Mouse (Mus musculus): ENCODE data around the gene Cux2. TPM values are rescaled to one million over a fixed set of nuclear protein-coding genes. Genes with fewer than 3 reads are reported as not detected.

The Cux2 gene
- polyA plus RNA-seq, 1 experiment from 2014 or later, result 8.0 TPM

GRCm38 (mm10) chr5:121833159-121833558 lies 216.7 kb downstream of the Cux2 start:
- Histone ChIP-seq H3K4me1 (peaks cover 81% of the 10 kb centered on the region), H3K27ac (peak overlapping the region; percentile 74), H3K27me3 (ENCODE audit: insufficient read depth, poor library complexity, severe bottlenecking) (peaks cover 20% of the 10 kb centered on the region), H3K9me3 (no peaks in the 10 kb centered on the region), H3K36me3 (peaks cover 17% of the 10 kb centered on the region), H3K4me3 (peak overlapping the region; percentile 91)
- DNase-seq (ENCODE audit: low spot score), result no peak
- WGBS, result 93% methylated on average over 2 of the region's 2 CpGs

- no peak for DNase-seq (ENCODE audit: low spot score)
- WGBS, result 70% methylated on average over 6 of the region's 6 CpGs
- Histone ChIP-seq H3K27me3 (ENCODE audit: insufficient read depth, poor library complexity, severe bottlenecking) (peaks cover 26% of the 10 kb centered on the region), H3K36me3 (peaks cover 23% of the 10 kb centered on the region), H3K9me3 (no peaks in the 10 kb centered on the region), H3K4me1 (peaks cover 76% of the 10 kb centered on the region), H3K4me3 (no peak overlapping the region), H3K27ac (peak overlapping the region; percentile 74)
Observed at GRCm38 (mm10) chr5:121832376-121833155, 217.3 kb downstream of the Cux2 start.

- peaks cover 29% of the 10 kb centered on the region for H3K27me3 ChIP-seq (ENCODE audit: insufficient read depth, poor library complexity, severe bottlenecking)
- no peak overlapping the region for H3K27ac ChIP-seq
- 84% methylated on average over 6 of the region's 6 CpGs for WGBS
- H3K9me3 ChIP-seq, result no peaks in the 10 kb centered on the region
- peaks cover 38% of the 10 kb centered on the region for H3K36me3 ChIP-seq
- H3K4me3 ChIP-seq, result no peak overlapping the region
- no peak for DNase-seq (ENCODE audit: low spot score)
- peaks cover 68% of the 10 kb centered on the region for H3K4me1 ChIP-seq
Observed at GRCm38 (mm10) chr5:121831002-121831601, 218.8 kb downstream of the Cux2 start.

GRCm38 (mm10) chr5:121828491-121829432 lies 221.1 kb downstream of the Cux2 start:
- no peaks in the 10 kb centered on the region for H3K9me3 ChIP-seq
- peaks cover 57% of the 10 kb centered on the region for H3K36me3 ChIP-seq
- peaks cover 54% of the 10 kb centered on the region for H3K4me1 ChIP-seq
- DNase-seq (ENCODE audit: low spot score), result no peak
- peaks cover 29% of the 10 kb centered on the region for H3K27me3 ChIP-seq (ENCODE audit: insufficient read depth, poor library complexity, severe bottlenecking)
- 21% methylated on average over 82 of the region's 82 CpGs for WGBS
- H3K4me3 ChIP-seq, result peak overlapping the region; percentile 60
- H3K27ac ChIP-seq, result peak overlapping the region; percentile 62

- Histone ChIP-seq H3K9me3 (no peaks in the 10 kb centered on the region), H3K27me3 (ENCODE audit: insufficient read depth, poor library complexity, severe bottlenecking) (peaks cover 29% of the 10 kb centered on the region), H3K36me3 (peaks cover 55% of the 10 kb centered on the region), H3K4me3 (peak overlapping the region; percentile 60), H3K27ac (no peak overlapping the region), H3K4me1 (peaks cover 53% of the 10 kb centered on the region)
- 81% methylated on average over 4 of the region's 4 CpGs for WGBS
- DNase-seq (ENCODE audit: low spot score), result no peak
Observed at GRCm38 (mm10) chr5:121827876-121828275, 222.0 kb downstream of the Cux2 start.

- Histone ChIP-seq H3K27ac (no peak overlapping the region), H3K4me1 (peaks cover 53% of the 10 kb centered on the region), H3K27me3 (ENCODE audit: insufficient read depth, poor library complexity, severe bottlenecking) (peaks cover 29% of the 10 kb centered on the region), H3K4me3 (no peak overlapping the region), H3K9me3 (no peaks in the 10 kb centered on the region), H3K36me3 (peaks cover 66% of the 10 kb centered on the region)
- WGBS, result 91% methylated on average over 3 of the region's 3 CpGs
- peak; percentile 72 for DNase-seq (ENCODE audit: low spot score)
Observed at GRCm38 (mm10) chr5:121825606-121826005, 224.3 kb downstream of the Cux2 start.

- Histone ChIP-seq H3K27me3 (ENCODE audit: insufficient read depth, poor library complexity, severe bottlenecking) (peaks cover 18% of the 10 kb centered on the region), H3K9me3 (no peaks in the 10 kb centered on the region), H3K4me3 (0 out of 2 replicates have a peak overlapping the region, but pooled peaks have one; percentile 0), H3K4me1 (peaks cover 60% of the 10 kb centered on the region), H3K36me3 (peaks cover 78% of the 10 kb centered on the region), H3K27ac (peak overlapping the region; percentile 74; the same call in 1 of the 2 replicates)
- DNase-seq (ENCODE audit: low spot score), result no peak
- WGBS, result 58% methylated on average over 4 of the region's 4 CpGs
Observed at GRCm38 (mm10) chr5:121824121-121824520, 225.8 kb downstream of the Cux2 start.

- 93% methylated on average over 1 of the region's 1 CpGs for WGBS
- H3K36me3 ChIP-seq, result peaks cover 79% of the 10 kb centered on the region
- H3K4me1 ChIP-seq, result peaks cover 55% of the 10 kb centered on the region
- peaks cover 14% of the 10 kb centered on the region for H3K27me3 ChIP-seq (ENCODE audit: insufficient read depth, poor library complexity, severe bottlenecking)
- no peaks in the 10 kb centered on the region for H3K9me3 ChIP-seq
- DNase-seq (ENCODE audit: low spot score), result peak; percentile 66
- no peak overlapping the region for H3K4me3 ChIP-seq
- peak overlapping the region; percentile 74; the same call in 1 of the 2 replicates for H3K27ac ChIP-seq
Observed at GRCm38 (mm10) chr5:121823668-121824067, 226.2 kb downstream of the Cux2 start.

- Histone ChIP-seq H3K27ac (no peak overlapping the region), H3K9me3 (no peaks in the 10 kb centered on the region), H3K4me1 (peaks cover 48% of the 10 kb centered on the region), H3K27me3 (ENCODE audit: insufficient read depth, poor library complexity, severe bottlenecking) (peaks cover 6% of the 10 kb centered on the region), H3K36me3 (peaks cover 79% of the 10 kb centered on the region), H3K4me3 (no peak overlapping the region)
- DNase-seq (ENCODE audit: low spot score), result peak; percentile 72
- 79% methylated on average over 7 of the region's 7 CpGs for WGBS
Observed at GRCm38 (mm10) chr5:121822786-121823505, 227.0 kb downstream of the Cux2 start.

- no peak overlapping the region for H3K4me3 ChIP-seq
- H3K4me1 ChIP-seq, result peaks cover 52% of the 10 kb centered on the region
- H3K27me3 ChIP-seq (ENCODE audit: insufficient read depth, poor library complexity, severe bottlenecking), result no peaks in the 10 kb centered on the region
- H3K9me3 ChIP-seq, result no peaks in the 10 kb centered on the region
- DNase-seq (ENCODE audit: low spot score), result no peak
- H3K36me3 ChIP-seq, result peaks cover 79% of the 10 kb centered on the region
- H3K27ac ChIP-seq, result no peak overlapping the region
- WGBS, result 71% methylated on average over 5 of the region's 5 CpGs
Observed at GRCm38 (mm10) chr5:121821552-121821951, 228.3 kb downstream of the Cux2 start.

GRCm38 (mm10) chr5:121821116-121821515 lies 228.8 kb downstream of the Cux2 start:
- H3K36me3 ChIP-seq, result peaks cover 79% of the 10 kb centered on the region
- no peaks in the 10 kb centered on the region for H3K27me3 ChIP-seq (ENCODE audit: insufficient read depth, poor library complexity, severe bottlenecking)
- DNase-seq (ENCODE audit: low spot score), result no peak
- no peak overlapping the region for H3K4me3 ChIP-seq
- peaks cover 52% of the 10 kb centered on the region for H3K4me1 ChIP-seq
- H3K27ac ChIP-seq, result 0 out of 2 replicates have a peak overlapping the region, but pooled peaks have one; percentile 12
- no peaks in the 10 kb centered on the region for H3K9me3 ChIP-seq
- WGBS, result 88% methylated on average over 5 of the region's 5 CpGs

GRCm38 (mm10) chr5:121820657-121821056 lies 229.2 kb downstream of the Cux2 start:
- H3K27ac ChIP-seq, result 0 out of 2 replicates have a peak overlapping the region, but pooled peaks have one; percentile 12
- H3K4me3 ChIP-seq, result no peak overlapping the region
- H3K27me3 ChIP-seq (ENCODE audit: insufficient read depth, poor library complexity, severe bottlenecking), result no peaks in the 10 kb centered on the region
- peaks cover 79% of the 10 kb centered on the region for H3K36me3 ChIP-seq
- H3K4me1 ChIP-seq, result peaks cover 52% of the 10 kb centered on the region
- 48% methylated on average over 3 of the region's 3 CpGs for WGBS
- no peaks in the 10 kb centered on the region for H3K9me3 ChIP-seq
- DNase-seq (ENCODE audit: low spot score), result no peak
